Mouse (Mus musculus): ENCODE measurements around the gene Cmtm2b. TPM values are rescaled to one million over a fixed set of nuclear protein-coding genes. Genes with fewer than 3 reads are reported as not detected.

Gene Cmtm2b
- polyA plus RNA-seq, 1 experiment from 2014 or later, result not detected

DNA sequence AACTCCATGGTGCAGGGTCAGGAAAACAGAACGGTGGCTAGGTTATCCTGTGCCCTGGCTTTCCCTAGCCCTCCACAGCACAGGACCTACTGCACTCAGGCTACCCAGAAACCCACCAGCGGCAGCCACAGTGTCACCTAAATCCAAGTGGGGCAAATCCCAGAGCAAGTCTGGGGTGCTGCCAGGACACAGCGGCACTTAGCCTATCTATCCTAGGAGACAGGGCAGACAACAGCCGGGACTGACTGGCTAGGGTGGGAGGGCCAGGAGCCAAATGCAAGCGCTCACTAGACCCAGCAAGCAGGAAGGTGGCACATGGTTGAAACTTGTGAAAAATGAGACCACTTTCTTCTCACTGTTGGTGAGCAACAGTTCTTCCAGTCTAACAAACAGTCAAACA is 26.9 kb downstream of the Cmtm2b start:
- WGBS, result 82% methylated on average over 5 of the region's 5 CpGs
- Histone ChIP-seq H3K4me2 (ENCODE audit: low read depth, low read length) (no peak overlapping the region), H3K9me3 (ENCODE audit: control insufficient read depth, low read length) (no peaks in the 10 kb centered on the region), H3K27me3 (replicated peaks; ENCODE audit: control insufficient read depth, insufficient read depth, low read length) (no peaks in the 10 kb centered on the region), H3K36me3 (ENCODE audit: control insufficient read depth, insufficient read depth, low read length) (peaks cover 42% of the 10 kb centered on the region), H3K27ac (replicated peaks; ENCODE audit: low read depth, low read length) (no peak overlapping the region), H3K4me3 (ENCODE audit: low read depth, low read length) (no peak overlapping the region), H3K4me1 (ENCODE audit: control insufficient read depth, insufficient read depth, low read length) (no peaks in the 10 kb centered on the region), H3K9ac (ENCODE audit: low read depth, low read length) (no peak overlapping the region)
- no peak for DNase-seq (ENCODE audit: low spot score)
- no peak for ATAC-seq (ENCODE audit: low read depth)

DNA sequence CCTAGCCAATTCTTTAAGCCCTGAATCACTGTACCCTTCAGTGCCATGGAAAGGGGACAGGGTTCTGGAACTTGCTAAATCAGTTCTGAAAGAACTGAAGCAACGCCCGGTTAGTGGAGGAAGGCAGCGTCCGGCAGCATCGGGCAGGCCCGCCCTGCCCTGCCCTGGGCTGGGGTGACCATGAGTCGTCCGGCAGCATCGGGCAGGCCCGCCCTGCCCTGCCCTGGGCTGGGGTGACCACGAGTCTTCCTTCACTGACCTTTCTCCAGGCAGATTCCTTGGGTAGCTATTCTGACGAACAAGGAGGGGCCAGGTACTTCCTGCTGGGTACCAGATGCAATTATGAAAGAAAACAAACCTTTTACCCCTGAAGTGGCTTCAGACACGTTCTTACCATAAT is 28.0 kb downstream of the Cmtm2b start:
- H3K4me2 ChIP-seq (ENCODE audit: low read depth, low read length), result no peak overlapping the region
- H3K27me3 ChIP-seq (replicated peaks; ENCODE audit: control insufficient read depth, insufficient read depth, low read length), result no peaks in the 10 kb centered on the region
- no peak overlapping the region for H3K9ac ChIP-seq (ENCODE audit: low read depth, low read length)
- peaks cover 44% of the 10 kb centered on the region for H3K36me3 ChIP-seq (ENCODE audit: control insufficient read depth, insufficient read depth, low read length)
- H3K27ac ChIP-seq (replicated peaks; ENCODE audit: low read depth, low read length), result no peak overlapping the region
- no peak overlapping the region for H3K4me3 ChIP-seq (ENCODE audit: low read depth, low read length)
- WGBS, result 70% methylated on average over 13 of the region's 13 CpGs
- H3K9me3 ChIP-seq (ENCODE audit: control insufficient read depth, low read length), result no peaks in the 10 kb centered on the region
- DNase-seq (ENCODE audit: low spot score), result no peak
- H3K4me1 ChIP-seq (ENCODE audit: control insufficient read depth, insufficient read depth, low read length), result no peaks in the 10 kb centered on the region
- no peak for ATAC-seq (ENCODE audit: low read depth)

DNA sequence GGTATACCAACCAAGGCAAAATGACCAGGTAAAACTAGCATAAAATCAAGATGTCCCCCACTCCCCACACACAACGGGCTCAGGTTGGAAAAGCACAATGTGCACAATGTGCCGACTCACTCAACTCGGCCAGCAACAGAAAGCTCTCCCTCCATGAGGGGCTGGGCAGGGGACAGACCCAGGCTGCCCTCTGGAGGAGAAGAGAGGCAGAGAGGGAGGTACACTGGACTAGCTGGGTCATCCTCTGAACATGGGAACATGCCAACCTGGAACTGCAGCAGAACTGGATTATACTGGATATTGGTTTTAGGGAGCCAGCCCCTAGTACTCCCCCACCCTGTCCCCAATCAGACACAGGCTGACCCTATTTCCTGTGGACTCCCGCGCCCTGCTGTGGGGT is 31.2 kb downstream of the Cmtm2b start:
- Histone ChIP-seq H3K4me2 (ENCODE audit: low read depth, low read length) (no peak overlapping the region), H3K4me3 (ENCODE audit: low read depth, low read length) (no peak overlapping the region)
- no peak for ATAC-seq (ENCODE audit: low read depth)

DNA sequence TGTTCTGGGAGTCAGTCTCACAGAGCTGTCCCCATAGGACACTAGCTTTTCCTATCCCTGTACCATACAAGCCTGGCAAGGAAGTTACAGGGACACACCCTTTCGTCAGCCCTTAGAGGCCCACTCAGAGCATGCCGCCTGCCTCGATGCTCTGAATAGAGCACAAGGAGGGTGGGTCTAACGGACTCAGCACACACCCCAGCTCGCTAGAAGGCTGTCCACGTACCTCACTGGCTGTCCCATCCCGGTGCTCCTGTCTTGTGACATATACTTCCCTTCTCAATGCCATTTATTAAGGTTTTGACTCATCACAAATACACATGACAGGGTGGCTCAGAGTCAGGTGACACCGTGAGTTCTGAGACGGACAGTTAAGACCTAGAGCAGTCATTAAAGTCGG is 32.5 kb downstream of the Cmtm2b start:
- 96% methylated on average over 10 of the region's 10 CpGs for WGBS
- H3K27me3 ChIP-seq (replicated peaks; ENCODE audit: control insufficient read depth, insufficient read depth, low read length), result no peaks in the 10 kb centered on the region
- H3K27ac ChIP-seq (replicated peaks; ENCODE audit: low read depth, low read length), result no peak overlapping the region
- H3K9me3 ChIP-seq (ENCODE audit: control insufficient read depth, low read length), result no peaks in the 10 kb centered on the region
- no peak for DNase-seq (ENCODE audit: low spot score)
- peaks cover 29% of the 10 kb centered on the region for H3K36me3 ChIP-seq (ENCODE audit: control insufficient read depth, insufficient read depth, low read length)
- H3K4me1 ChIP-seq (ENCODE audit: control insufficient read depth, insufficient read depth, low read length), result no peaks in the 10 kb centered on the region
- no peak overlapping the region for H3K4me2 ChIP-seq (ENCODE audit: low read depth, low read length)
- H3K4me3 ChIP-seq (ENCODE audit: low read depth, low read length), result no peak overlapping the region
- no peak for ATAC-seq (ENCODE audit: low read depth)
- H3K9ac ChIP-seq (ENCODE audit: low read depth, low read length), result no peak overlapping the region

More for the DNA sequence above, 31.2 kb downstream of the Cmtm2b start:
- no peaks in the 10 kb centered on the region for H3K27me3 ChIP-seq (replicated peaks; ENCODE audit: control insufficient read depth, insufficient read depth, low read length)
- WGBS, result 61% methylated on average over 5 of the region's 5 CpGs
- H3K4me1 ChIP-seq (ENCODE audit: control insufficient read depth, insufficient read depth, low read length), result no peaks in the 10 kb centered on the region
- peaks cover 33% of the 10 kb centered on the region for H3K36me3 ChIP-seq (ENCODE audit: control insufficient read depth, insufficient read depth, low read length)
- H3K9me3 ChIP-seq (ENCODE audit: control insufficient read depth, low read length), result no peaks in the 10 kb centered on the region
- no peak for DNase-seq (ENCODE audit: low spot score)
- no peak overlapping the region for H3K27ac ChIP-seq (replicated peaks; ENCODE audit: low read depth, low read length)
- no peak overlapping the region for H3K9ac ChIP-seq (ENCODE audit: low read depth, low read length)

DNA sequence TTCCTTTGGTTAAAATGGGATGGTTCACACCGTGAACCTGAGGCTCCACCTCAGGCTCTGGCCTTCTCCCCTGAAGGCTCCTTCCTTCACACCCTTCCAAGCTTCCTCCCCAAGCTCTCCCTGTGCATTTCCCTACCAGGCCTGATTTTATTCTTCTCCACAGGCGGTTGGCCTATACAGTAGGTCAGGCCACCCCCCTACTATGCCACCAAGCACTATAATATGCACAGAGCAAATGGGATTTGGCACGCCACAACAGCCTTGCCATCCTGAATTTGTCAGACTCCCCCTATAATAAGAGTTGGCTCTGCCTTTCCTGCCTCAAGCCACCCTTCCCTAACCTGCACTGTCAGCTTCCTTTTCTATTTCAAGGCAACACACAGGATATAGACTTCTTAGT is 36.6 kb downstream of the Cmtm2b start:
- no peak for DNase-seq (ENCODE audit: low spot score)
- Histone ChIP-seq H3K27me3 (replicated peaks; ENCODE audit: control insufficient read depth, insufficient read depth, low read length) (no peaks in the 10 kb centered on the region), H3K27ac (replicated peaks; ENCODE audit: low read depth, low read length) (no peak overlapping the region), H3K9ac (ENCODE audit: low read depth, low read length) (no peak overlapping the region), H3K4me1 (ENCODE audit: control insufficient read depth, insufficient read depth, low read length) (no peaks in the 10 kb centered on the region), H3K9me3 (ENCODE audit: control insufficient read depth, low read length) (no peaks in the 10 kb centered on the region), H3K4me2 (ENCODE audit: low read depth, low read length) (no peak overlapping the region), H3K4me3 (ENCODE audit: low read depth, low read length) (no peak overlapping the region), H3K36me3 (ENCODE audit: control insufficient read depth, insufficient read depth, low read length) (peaks cover 25% of the 10 kb centered on the region; the same call in 1 of the 2 replicates)
- WGBS, result 87% methylated on average over 3 of the region's 3 CpGs
- no peak for ATAC-seq (ENCODE audit: low read depth)

DNA sequence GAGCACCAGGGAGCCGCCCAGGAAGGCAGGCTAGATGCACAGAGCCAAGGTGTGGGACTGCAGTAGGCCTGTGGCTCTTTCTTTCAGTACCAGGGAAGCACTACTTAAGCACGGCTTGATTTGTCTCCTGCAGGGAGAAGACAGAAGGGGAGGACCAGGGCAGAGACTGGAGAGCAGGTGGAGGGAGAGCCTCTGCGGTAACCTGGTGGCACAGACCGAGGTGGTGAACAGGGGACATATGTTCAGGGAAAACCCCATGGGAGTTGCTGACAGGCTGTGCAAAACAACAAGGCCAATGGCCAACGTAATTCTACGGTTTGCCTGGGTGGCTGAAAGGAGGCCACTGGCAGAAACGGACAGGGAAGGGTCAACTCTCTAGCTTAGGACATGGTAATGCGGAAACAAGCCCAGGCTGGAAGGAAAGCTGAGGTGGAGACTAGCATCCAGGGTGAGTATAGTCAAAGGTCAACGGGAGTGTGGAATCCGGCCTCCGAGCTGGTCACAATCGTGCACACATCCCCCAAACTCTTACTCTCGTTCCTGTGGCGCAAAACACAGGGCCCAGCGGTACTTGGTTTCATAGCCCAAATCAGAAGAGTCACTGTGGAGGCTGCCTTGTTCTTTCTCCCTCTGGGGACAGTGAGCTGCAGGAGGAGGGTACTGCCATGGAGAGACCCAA is 37.9 kb downstream of the Cmtm2b start:
- WGBS, result 75% methylated on average over 15 of the region's 15 CpGs
- H3K27me3 ChIP-seq (replicated peaks; ENCODE audit: control insufficient read depth, insufficient read depth, low read length), result no peaks in the 10 kb centered on the region
- H3K4me2 ChIP-seq (ENCODE audit: low read depth, low read length), result no peak overlapping the region
- H3K27ac ChIP-seq (replicated peaks; ENCODE audit: low read depth, low read length), result no peak overlapping the region
- no peak overlapping the region for H3K4me3 ChIP-seq (ENCODE audit: low read depth, low read length)
- H3K36me3 ChIP-seq (ENCODE audit: control insufficient read depth, insufficient read depth, low read length), result peaks cover 14% of the 10 kb centered on the region; the same call in 1 of the 2 replicates
- no peak for DNase-seq (ENCODE audit: low spot score)
- no peaks in the 10 kb centered on the region for H3K4me1 ChIP-seq (ENCODE audit: control insufficient read depth, insufficient read depth, low read length)
- no peaks in the 10 kb centered on the region for H3K9me3 ChIP-seq (ENCODE audit: control insufficient read depth, low read length)
- no peak overlapping the region for H3K9ac ChIP-seq (ENCODE audit: low read depth, low read length)
- no peak; the same call in 1 of the 2 replicates for ATAC-seq (ENCODE audit: low read depth)

DNA sequence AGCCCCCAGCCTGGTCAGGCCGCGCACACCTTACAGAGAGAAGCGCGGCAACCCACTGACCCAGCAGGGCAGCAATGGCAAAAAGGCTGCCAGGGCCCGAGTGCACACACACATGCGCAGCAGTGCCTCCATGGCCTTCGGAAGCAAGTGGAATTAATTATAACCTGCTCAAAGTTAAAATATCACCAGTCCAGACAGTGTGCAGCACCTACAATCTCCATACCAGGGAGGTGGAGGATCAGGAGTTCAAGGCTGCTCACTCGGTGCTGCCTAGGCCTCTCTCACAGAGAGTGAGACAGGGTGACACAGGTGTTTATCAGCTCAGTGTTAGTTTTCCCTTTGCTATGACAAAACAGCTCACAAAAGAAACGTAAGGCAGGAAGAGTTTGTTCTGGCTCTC is 43.7 kb downstream of the Cmtm2b start:
- no peaks in the 10 kb centered on the region for H3K9me3 ChIP-seq (ENCODE audit: control insufficient read depth, low read length)
- no peak for ATAC-seq (ENCODE audit: low read depth)
- no peak overlapping the region for H3K27ac ChIP-seq (replicated peaks; ENCODE audit: low read depth, low read length)
- H3K4me3 ChIP-seq (ENCODE audit: low read depth, low read length), result no peak overlapping the region
- H3K27me3 ChIP-seq (replicated peaks; ENCODE audit: control insufficient read depth, insufficient read depth, low read length), result no peaks in the 10 kb centered on the region
- H3K9ac ChIP-seq (ENCODE audit: low read depth, low read length), result no peak overlapping the region
- H3K36me3 ChIP-seq (ENCODE audit: control insufficient read depth, insufficient read depth, low read length), result no peaks in the 10 kb centered on the region
- 80% methylated on average over 9 of the region's 9 CpGs for WGBS
- H3K4me1 ChIP-seq (ENCODE audit: control insufficient read depth, insufficient read depth, low read length), result no peaks in the 10 kb centered on the region
- no peak for DNase-seq (ENCODE audit: low spot score)
- no peak overlapping the region for H3K4me2 ChIP-seq (ENCODE audit: low read depth, low read length)

DNA sequence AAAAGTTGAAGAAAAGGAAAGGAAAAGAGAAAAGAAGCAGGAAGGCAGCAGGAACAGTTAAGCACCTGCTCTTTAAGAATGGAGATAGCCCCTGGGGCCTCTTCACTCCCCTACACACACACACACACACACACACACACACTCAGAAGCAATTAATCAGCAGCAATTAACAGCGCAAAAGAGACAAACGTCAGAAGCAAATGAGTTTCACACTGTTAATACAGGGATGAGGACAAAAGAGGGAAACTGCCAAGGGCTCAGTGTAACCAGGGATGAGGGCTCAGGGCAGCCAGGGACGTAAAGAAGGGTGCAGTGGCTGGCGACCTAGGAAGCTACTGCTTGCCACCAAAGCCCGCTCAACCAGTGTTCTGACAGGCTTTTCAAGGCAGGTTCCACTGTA is 45.4 kb downstream of the Cmtm2b start:
- Histone ChIP-seq H3K36me3 (ENCODE audit: control insufficient read depth, insufficient read depth, low read length) (no peaks in the 10 kb centered on the region), H3K27ac (replicated peaks; ENCODE audit: low read depth, low read length) (no peak overlapping the region), H3K4me1 (ENCODE audit: control insufficient read depth, insufficient read depth, low read length) (no peaks in the 10 kb centered on the region), H3K4me3 (ENCODE audit: low read depth, low read length) (no peak overlapping the region), H3K9me3 (ENCODE audit: control insufficient read depth, low read length) (no peaks in the 10 kb centered on the region), H3K27me3 (replicated peaks; ENCODE audit: control insufficient read depth, insufficient read depth, low read length) (no peaks in the 10 kb centered on the region), H3K4me2 (ENCODE audit: low read depth, low read length) (no peak overlapping the region), H3K9ac (ENCODE audit: low read depth, low read length) (no peak overlapping the region)
- DNase-seq (ENCODE audit: low spot score) (no peak), ATAC-seq (ENCODE audit: low read depth) (0 out of 2 replicates have a peak, but pooled peaks have one; percentile 24)
- WGBS, result 56% methylated on average over 5 of the region's 5 CpGs

DNA sequence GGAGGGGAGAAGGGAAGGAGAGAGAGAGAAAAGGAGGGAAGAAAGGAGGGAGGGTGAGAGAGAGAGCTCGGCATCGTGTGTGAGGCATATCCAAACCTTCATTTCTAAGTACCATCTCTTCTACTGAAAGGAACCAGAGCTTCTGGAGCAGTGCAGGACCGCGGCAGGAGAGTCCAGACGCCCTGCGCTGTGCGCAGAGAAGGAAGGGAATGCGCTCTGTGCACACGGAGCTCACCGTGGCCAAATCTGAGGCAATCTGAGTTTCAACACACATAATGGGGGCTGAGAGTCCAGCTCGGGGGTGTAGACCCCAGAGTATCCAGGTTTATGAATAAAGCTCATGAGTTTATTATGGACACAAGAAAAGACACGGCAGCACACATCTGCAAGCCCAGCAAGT is 47.6 kb downstream of the Cmtm2b start:
- H3K9ac ChIP-seq (ENCODE audit: low read depth, low read length), result no peak overlapping the region
- ATAC-seq (ENCODE audit: low read depth) (no peak), DNase-seq (ENCODE audit: low spot score) (no peak)
- WGBS, result 75% methylated on average over 12 of the region's 12 CpGs
- no peaks in the 10 kb centered on the region for H3K36me3 ChIP-seq (ENCODE audit: control insufficient read depth, insufficient read depth, low read length)
- no peaks in the 10 kb centered on the region for H3K9me3 ChIP-seq (ENCODE audit: control insufficient read depth, low read length)
- H3K27me3 ChIP-seq (replicated peaks; ENCODE audit: control insufficient read depth, insufficient read depth, low read length), result no peaks in the 10 kb centered on the region
- H3K4me3 ChIP-seq (ENCODE audit: low read depth, low read length), result no peak overlapping the region
- no peak overlapping the region for H3K4me2 ChIP-seq (ENCODE audit: low read depth, low read length)
- no peak overlapping the region for H3K27ac ChIP-seq (replicated peaks; ENCODE audit: low read depth, low read length)
- no peaks in the 10 kb centered on the region for H3K4me1 ChIP-seq (ENCODE audit: control insufficient read depth, insufficient read depth, low read length)

Data from embryonic facial prominence, embryonic 14.5 days (tissue).